Mouse (Mus musculus): ENCODE measurements around the gene Tgfa. TPM values are rescaled to one million over a fixed set of nuclear protein-coding genes. Genes with fewer than 3 reads are reported as not detected.

Gene Tgfa
- polyA plus RNA-seq, 1 experiment from 2014 or later: 7.5 TPM

- no peak for DNase-seq (ENCODE audit: low spot score)
- no peaks in the 10 kb centered on the region for H3K9me3 ChIP-seq (replicated peaks; ENCODE audit: control insufficient read depth, low read length)
- no peaks in the 10 kb centered on the region for H3K27me3 ChIP-seq (replicated peaks; ENCODE audit: control insufficient read depth, insufficient read depth, low read length)
- H3K4me2 ChIP-seq (ENCODE audit: low read length): no peak overlapping the region
- no peak for ATAC-seq
- H3K27ac ChIP-seq (ENCODE audit: low read depth, low read length): no peak overlapping the region
- no peak overlapping the region for H3K4me3 ChIP-seq (ENCODE audit: low read depth, low read length)
- H3K4me1 ChIP-seq (ENCODE audit: control insufficient read depth, insufficient read depth, low read length): no peaks in the 10 kb centered on the region
- H3K9ac ChIP-seq (ENCODE audit: low read length): no peak overlapping the region
- WGBS: 94% methylated on average over 9 of the region's 9 CpGs
- no peaks in the 10 kb centered on the region for H3K36me3 ChIP-seq (ENCODE audit: control insufficient read depth, insufficient read depth, low read length)
Measured at GRCm38 (mm10) chr6:86255899-86256298, 60.9 kb downstream of the Tgfa start.

DNA sequence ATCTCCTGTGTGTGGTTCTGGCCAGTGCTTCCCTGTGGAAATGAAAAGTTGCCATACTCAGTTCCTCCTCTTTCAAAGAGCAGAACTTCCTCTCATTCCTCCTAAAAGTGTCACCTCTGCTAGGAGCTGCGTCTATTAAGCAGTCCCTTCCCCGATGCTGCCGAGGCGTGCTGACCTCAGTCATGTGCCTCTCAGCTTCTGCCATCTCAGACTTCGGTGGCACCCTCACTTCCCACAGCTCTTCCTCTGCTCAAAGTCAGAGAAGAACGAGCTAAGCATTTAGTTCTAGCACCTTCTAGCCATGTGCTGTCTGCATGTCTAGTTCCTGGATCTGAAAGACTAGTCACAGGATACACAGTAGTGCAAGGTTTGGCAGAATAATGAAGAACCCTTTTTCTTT, 64.2 kb downstream of the Tgfa start:
- 95% methylated on average over 6 of the region's 6 CpGs for WGBS
- no peaks in the 10 kb centered on the region for H3K27me3 ChIP-seq (replicated peaks; ENCODE audit: control insufficient read depth, insufficient read depth, low read length)
- H3K4me2 ChIP-seq (ENCODE audit: low read length): no peak overlapping the region
- ATAC-seq: no peak
- no peak overlapping the region for H3K4me3 ChIP-seq (ENCODE audit: low read depth, low read length)
- no peaks in the 10 kb centered on the region for H3K36me3 ChIP-seq (ENCODE audit: control insufficient read depth, insufficient read depth, low read length)
- H3K9ac ChIP-seq (ENCODE audit: low read length): no peak overlapping the region
- H3K4me1 ChIP-seq (ENCODE audit: control insufficient read depth, insufficient read depth, low read length): no peaks in the 10 kb centered on the region
- H3K27ac ChIP-seq (ENCODE audit: low read depth, low read length): no peak overlapping the region
- H3K9me3 ChIP-seq (replicated peaks; ENCODE audit: control insufficient read depth, low read length): no peaks in the 10 kb centered on the region
- no peak for DNase-seq (ENCODE audit: low spot score)

DNA sequence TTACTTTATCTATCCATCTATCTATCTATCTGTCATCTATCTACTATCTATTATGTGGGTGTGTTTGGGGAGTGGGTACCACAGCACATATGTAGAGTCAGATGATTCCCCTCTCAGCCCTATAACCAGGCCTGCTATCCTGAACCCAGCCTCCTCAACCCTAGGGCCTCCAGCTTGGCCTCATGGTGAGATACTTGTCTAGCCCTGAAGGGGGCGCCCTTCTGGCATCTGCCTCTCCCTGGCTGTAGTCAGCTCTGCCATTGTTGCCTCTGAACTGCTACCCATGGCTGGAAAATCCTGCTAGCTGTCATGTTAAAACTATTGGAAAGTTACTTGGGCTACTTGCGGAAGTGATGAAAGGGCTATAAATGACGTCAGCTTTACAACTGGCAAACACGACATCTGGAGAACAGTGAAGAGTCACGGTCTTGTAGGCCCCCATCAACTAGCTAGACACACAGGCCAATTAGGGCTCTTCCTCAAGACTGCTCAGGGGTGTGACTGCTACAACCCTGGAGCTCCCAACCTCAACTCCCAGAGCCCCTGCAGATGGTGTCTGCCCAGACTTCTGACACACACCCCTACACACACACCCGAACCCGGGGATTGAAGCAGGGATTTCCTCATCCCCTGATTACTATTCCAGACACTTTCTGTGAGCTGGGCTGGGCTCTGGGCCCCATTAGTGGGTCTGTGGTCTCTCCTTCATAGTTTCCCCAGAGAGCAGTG, 65.5 kb downstream of the Tgfa start:
- no peak overlapping the region for H3K4me3 ChIP-seq (ENCODE audit: low read depth, low read length)
- H3K4me1 ChIP-seq (ENCODE audit: control insufficient read depth, insufficient read depth, low read length): no peaks in the 10 kb centered on the region
- no peaks in the 10 kb centered on the region for H3K27me3 ChIP-seq (replicated peaks; ENCODE audit: control insufficient read depth, insufficient read depth, low read length)
- no peak overlapping the region for H3K27ac ChIP-seq (ENCODE audit: low read depth, low read length)
- no peak overlapping the region for H3K9ac ChIP-seq (ENCODE audit: low read length)
- H3K9me3 ChIP-seq (replicated peaks; ENCODE audit: control insufficient read depth, low read length): no peaks in the 10 kb centered on the region
- no peak overlapping the region for H3K4me2 ChIP-seq (ENCODE audit: low read length)
- ATAC-seq (no peak), DNase-seq (ENCODE audit: low spot score) (no peak)
- WGBS: 75% methylated on average over 7 of the region's 7 CpGs
- no peaks in the 10 kb centered on the region for H3K36me3 ChIP-seq (ENCODE audit: control insufficient read depth, insufficient read depth, low read length)

DNA sequence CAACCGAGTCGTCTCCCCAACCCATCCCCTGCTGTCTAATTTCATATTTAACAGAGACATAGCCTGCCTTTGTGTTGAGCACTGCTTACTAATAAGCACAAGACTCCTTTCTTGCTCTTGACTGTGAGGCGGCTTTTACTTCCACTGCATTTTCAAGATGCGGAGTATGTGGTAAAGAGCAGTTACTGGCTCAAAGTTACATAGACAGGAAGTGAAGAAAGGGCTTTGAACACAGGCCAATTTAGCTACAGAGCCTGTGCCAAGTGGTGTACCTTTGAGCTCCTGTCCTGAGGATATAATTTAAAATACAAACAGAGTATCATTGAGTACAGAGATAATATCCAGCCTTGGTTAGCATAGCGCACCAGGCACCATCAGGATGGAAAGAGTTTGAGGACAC, 71.8 kb downstream of the Tgfa start:
- Histone ChIP-seq H3K4me1 (ENCODE audit: control insufficient read depth, insufficient read depth, low read length) (no peaks in the 10 kb centered on the region), H3K27me3 (replicated peaks; ENCODE audit: control insufficient read depth, insufficient read depth, low read length) (no peaks in the 10 kb centered on the region), H3K36me3 (ENCODE audit: control insufficient read depth, insufficient read depth, low read length) (no peaks in the 10 kb centered on the region), H3K27ac (ENCODE audit: low read depth, low read length) (no peak overlapping the region), H3K4me3 (ENCODE audit: low read depth, low read length) (no peak overlapping the region), H3K4me2 (ENCODE audit: low read length) (no peak overlapping the region), H3K9me3 (replicated peaks; ENCODE audit: control insufficient read depth, low read length) (no peaks in the 10 kb centered on the region), H3K9ac (ENCODE audit: low read length) (no peak overlapping the region)
- ATAC-seq (no peak), DNase-seq (ENCODE audit: low spot score) (no peak)
- WGBS: 77% methylated on average over 5 of the region's 5 CpGs

- no peak overlapping the region for H3K9ac ChIP-seq (ENCODE audit: low read length)
- ATAC-seq: no peak
- 83% methylated on average over 8 of the region's 8 CpGs for WGBS
- no peaks in the 10 kb centered on the region for H3K4me1 ChIP-seq (ENCODE audit: control insufficient read depth, insufficient read depth, low read length)
- no peaks in the 10 kb centered on the region for H3K27me3 ChIP-seq (replicated peaks; ENCODE audit: control insufficient read depth, insufficient read depth, low read length)
- H3K4me3 ChIP-seq (ENCODE audit: low read depth, low read length): no peak overlapping the region
- DNase-seq (ENCODE audit: low spot score): no peak
- no peaks in the 10 kb centered on the region for H3K36me3 ChIP-seq (ENCODE audit: control insufficient read depth, insufficient read depth, low read length)
- H3K4me2 ChIP-seq (ENCODE audit: low read length): no peak overlapping the region
- no peak overlapping the region for H3K27ac ChIP-seq (ENCODE audit: low read depth, low read length)
- H3K9me3 ChIP-seq (replicated peaks; ENCODE audit: control insufficient read depth, low read length): no peaks in the 10 kb centered on the region
Measured at GRCm38 (mm10) chr6:86270373-86271068, 75.5 kb downstream of the Tgfa start.

GRCm38 (mm10) chr6:86271130-86271529, 76.1 kb downstream of the Tgfa start:
- WGBS: 89% methylated on average over 5 of the region's 5 CpGs
- no peak for ATAC-seq

GRCm38 (mm10) chr6:86275704-86276103, 80.7 kb downstream of the Tgfa start:
- H3K36me3 ChIP-seq (ENCODE audit: control insufficient read depth, insufficient read depth, low read length): no peaks in the 10 kb centered on the region
- no peaks in the 10 kb centered on the region for H3K9me3 ChIP-seq (replicated peaks; ENCODE audit: control insufficient read depth, low read length)
- H3K27me3 ChIP-seq (replicated peaks; ENCODE audit: control insufficient read depth, insufficient read depth, low read length): no peaks in the 10 kb centered on the region
- no peak for ATAC-seq
- H3K27ac ChIP-seq (ENCODE audit: low read depth, low read length): no peak overlapping the region
- no peak for DNase-seq (ENCODE audit: low spot score)
- no peak overlapping the region for H3K9ac ChIP-seq (ENCODE audit: low read length)
- WGBS: 93% methylated on average over 4 of the region's 4 CpGs
- no peak overlapping the region for H3K4me3 ChIP-seq (ENCODE audit: low read depth, low read length)
- no peak overlapping the region for H3K4me2 ChIP-seq (ENCODE audit: low read length)
- no peaks in the 10 kb centered on the region for H3K4me1 ChIP-seq (ENCODE audit: control insufficient read depth, insufficient read depth, low read length)

More at GRCm38 (mm10) chr6:86271130-86271529, 76.1 kb downstream of the Tgfa start:
- H3K9ac ChIP-seq (ENCODE audit: low read length): no peak overlapping the region
- H3K9me3 ChIP-seq (replicated peaks; ENCODE audit: control insufficient read depth, low read length): no peaks in the 10 kb centered on the region
- no peaks in the 10 kb centered on the region for H3K27me3 ChIP-seq (replicated peaks; ENCODE audit: control insufficient read depth, insufficient read depth, low read length)
- no peak overlapping the region for H3K4me2 ChIP-seq (ENCODE audit: low read length)
- no peaks in the 10 kb centered on the region for H3K4me1 ChIP-seq (ENCODE audit: control insufficient read depth, insufficient read depth, low read length)
- DNase-seq (ENCODE audit: low spot score): no peak
- H3K4me3 ChIP-seq (ENCODE audit: low read depth, low read length): no peak overlapping the region
- no peak overlapping the region for H3K27ac ChIP-seq (ENCODE audit: low read depth, low read length)
- no peaks in the 10 kb centered on the region for H3K36me3 ChIP-seq (ENCODE audit: control insufficient read depth, insufficient read depth, low read length)

- WGBS: 93% methylated on average over 2 of the region's 2 CpGs
- no peaks in the 10 kb centered on the region for H3K27me3 ChIP-seq (replicated peaks; ENCODE audit: control insufficient read depth, insufficient read depth, low read length)
- no peak overlapping the region for H3K27ac ChIP-seq (ENCODE audit: low read depth, low read length)
- H3K9ac ChIP-seq (ENCODE audit: low read length): no peak overlapping the region
- no peaks in the 10 kb centered on the region for H3K4me1 ChIP-seq (ENCODE audit: control insufficient read depth, insufficient read depth, low read length)
- H3K4me2 ChIP-seq (ENCODE audit: low read length): no peak overlapping the region
- no peaks in the 10 kb centered on the region for H3K9me3 ChIP-seq (replicated peaks; ENCODE audit: control insufficient read depth, low read length)
- no peak for ATAC-seq
- H3K36me3 ChIP-seq (ENCODE audit: control insufficient read depth, insufficient read depth, low read length): no peaks in the 10 kb centered on the region
- no peak for DNase-seq (ENCODE audit: low spot score)
- H3K4me3 ChIP-seq (ENCODE audit: low read depth, low read length): no peak overlapping the region
Measured at GRCm38 (mm10) chr6:86276816-86277215, 81.8 kb downstream of the Tgfa start.

GRCm38 (mm10) chr6:86277620-86278019, 82.6 kb downstream of the Tgfa start:
- Histone ChIP-seq H3K27ac (ENCODE audit: low read depth, low read length) (no peak overlapping the region), H3K9me3 (replicated peaks; ENCODE audit: control insufficient read depth, low read length) (no peaks in the 10 kb centered on the region), H3K4me2 (ENCODE audit: low read length) (no peak overlapping the region), H3K4me3 (ENCODE audit: low read depth, low read length) (no peak overlapping the region), H3K36me3 (ENCODE audit: control insufficient read depth, insufficient read depth, low read length) (no peaks in the 10 kb centered on the region), H3K4me1 (ENCODE audit: control insufficient read depth, insufficient read depth, low read length) (no peaks in the 10 kb centered on the region), H3K9ac (ENCODE audit: low read length) (no peak overlapping the region), H3K27me3 (replicated peaks; ENCODE audit: control insufficient read depth, insufficient read depth, low read length) (no peaks in the 10 kb centered on the region)
- WGBS: 72% methylated on average over 7 of the region's 7 CpGs
- no peak for ATAC-seq
- DNase-seq (ENCODE audit: low spot score): no peak
